Mouse (Mus musculus) limb, embryonic 14.5 days (tissue): ENCODE results near the gene Celsr1. TPM values are rescaled to one million over a fixed set of nuclear protein-coding genes. Genes with fewer than 3 reads are reported as not detected.
"Not testable (repeated sequence)": the region's sequence is repeated elsewhere in the genome, so short reads cannot be mapped to it uniquely, and the experiment has no call there.

Experiments
- ATAC-seq: fragments of 200-750 bp; cut with Nextera tagmentation; 2 replicates; pipeline ENCODE4 v1.8.0; 2017; ENCODE audit warnings: low read depth, moderate number of reproducible peaks, moderate TSS enrichment; ENCODE audit not compliant: low FRiP score
- DNase-seq: peaks from one replicate; pipeline ENCODE4 v3.0.0-alpha.2; 2015; ENCODE audit warnings: low spot score
- H3K27ac ChIP-seq: fragments of 300-500 bp; sonication (generic); replicated peaks from 2 replicates; pipeline ENCODE4 v1.5.1; 2014; ENCODE audit warnings: low read depth, mild to moderate bottlenecking, low read length, moderate library complexity, mixed read lengths
- H3K27me3 ChIP-seq: fragments of 300-500 bp; sonication (generic); 2 replicates; pipeline ENCODE4 v1.6.1; 2014; ENCODE audit warnings: low read length, mixed read lengths; ENCODE audit not compliant: control insufficient read depth, insufficient read depth
- H3K36me3 ChIP-seq: fragments of 300-500 bp; sonication (generic); 2 replicates; pipeline ENCODE4 v1.6.1; 2014; ENCODE audit warnings: mild to moderate bottlenecking, low read length, moderate library complexity, mixed read lengths; ENCODE audit not compliant: control insufficient read depth, insufficient read depth
- H3K4me1 ChIP-seq: fragments of 300-500 bp; sonication (generic); 2 replicates; pipeline ENCODE4 v1.6.1; 2014; ENCODE audit warnings: antibody characterized with exemption, low read length, mixed read lengths; ENCODE audit not compliant: control insufficient read depth, insufficient read depth
- H3K4me2 ChIP-seq: fragments of 300-500 bp; sonication (generic); replicated peaks from 2 replicates; pipeline ENCODE4 v1.6.1; 2014; ENCODE audit warnings: low read depth, mild to moderate bottlenecking, low read length, moderate library complexity; ENCODE audit not compliant: severe bottlenecking
- H3K4me3 ChIP-seq: fragments of 300-500 bp; sonication (generic); replicated peaks from 2 replicates; pipeline ENCODE4 v1.5.1; 2014; ENCODE audit warnings: low read length
- H3K9ac ChIP-seq: fragments of 300-500 bp; sonication (generic); 2 replicates; pipeline ENCODE4 v1.6.1; 2014; ENCODE audit warnings: mild to moderate bottlenecking, low read depth, low read length, moderate library complexity; ENCODE audit not compliant: severe bottlenecking
- H3K9me3 ChIP-seq: fragments of 300-500 bp; sonication (generic); 2 replicates; pipeline ENCODE4 v1.6.1; 2016; ENCODE audit warnings: low read length; ENCODE audit not compliant: control insufficient read depth
- POLR2A ChIP-seq: fragments of 200-500 bp; IDR thresholded peaks from 2 replicates; pipeline ENCODE4 v1.8.0; 2012; ENCODE audit warnings: inconsistent platforms, mild to moderate bottlenecking, moderate library complexity, borderline replicate concordance; ENCODE audit not compliant: insufficient read depth, insufficient read length; ENCODE audit errors: extremely low read depth
- WGBS: fragments of 180-500 bp; shearing (Covaris S2); extraction: QIAGEN DNeasy Blood & Tissue Kit; methylation state at CpG from one replicate; pipeline ENCODE4 v1.1.7; 2014; 5-methylcytosine and 5-hydroxymethylcytosine counted together
- polyA plus RNA-seq, 2 experiments: library from polyadenylated mRNA; depleted of rRNA in 1 of 2; stranded (reverse) in 1 of 2; unstranded in 1 of 2; fragments of >200 nt; fragmentation: Nextera tagmentation in 1 of 2; extraction: Ambion mirVana in 1 of 2; gene quantifications; 2 replicates each; pipeline versions ENCODE4 v1.2.1 to v1.2.3; 2012 to 2014

Gene Celsr1
- polyA plus RNA-seq, 2 experiments: 6.5 to 11.8 TPM

DNA sequence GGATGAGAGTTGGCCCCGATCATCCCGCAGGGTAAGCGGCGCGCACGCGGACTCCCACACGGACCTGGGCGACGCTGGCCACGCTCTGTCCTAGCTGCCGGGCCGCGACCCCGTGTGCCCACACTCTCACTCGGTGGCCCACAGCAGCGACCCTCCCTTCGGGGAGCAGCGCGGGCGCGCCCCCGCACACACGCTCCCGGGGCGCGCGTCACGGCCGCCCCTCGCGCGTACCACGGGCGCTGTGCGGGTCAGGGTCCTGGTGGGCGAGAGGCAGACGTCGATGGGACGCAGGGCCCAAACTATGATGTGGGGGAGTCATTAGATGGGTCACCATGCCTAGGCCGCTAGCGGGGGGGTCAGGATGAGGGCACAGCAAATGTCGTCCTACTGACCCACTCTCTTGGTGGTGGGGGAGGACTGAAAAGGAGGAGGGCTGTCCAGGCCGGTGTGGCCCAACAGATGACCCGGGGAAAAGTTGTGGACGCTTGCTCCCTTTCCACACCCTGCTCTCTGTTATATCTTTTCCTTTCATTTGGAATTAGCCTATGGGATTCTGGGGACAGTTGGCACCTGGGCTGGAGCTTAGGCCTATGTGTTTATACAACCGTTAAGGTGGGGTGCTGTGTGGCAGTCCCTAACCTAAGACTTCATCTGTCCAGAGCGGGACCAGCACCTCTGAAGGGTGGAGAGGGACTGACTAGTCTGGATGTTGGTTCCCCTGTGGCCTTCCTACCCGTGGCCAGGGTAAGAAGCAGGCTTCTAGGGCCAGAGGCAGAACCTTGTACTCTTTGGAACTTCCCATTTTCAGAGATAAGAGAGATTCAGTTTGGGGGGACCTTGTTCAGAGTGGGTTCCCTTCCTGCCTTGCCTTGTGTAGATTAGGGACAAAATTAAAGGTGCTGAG lies 25.6 kb upstream of the Celsr1 start:
- WGBS: 3% methylated on average over 21 of the region's 49 CpGs
- Histone ChIP-seq H3K27me3 (no peaks in the 10 kb centered on the region), H3K4me3 (peak overlapping the region; percentile 88), H3K4me2 (peak overlapping the region; percentile 82), H3K36me3 (no peaks in the 10 kb centered on the region), H3K27ac (peak overlapping the region; percentile 65), H3K4me1 (peaks cover 27% of the 10 kb centered on the region), H3K9me3 (no peaks in the 10 kb centered on the region), H3K9ac (peak overlapping the region; percentile 94)
- no peak for TF ChIP-seq POLR2A
- DNase-seq (no peak), ATAC-seq (peak; percentile 58)

DNA sequence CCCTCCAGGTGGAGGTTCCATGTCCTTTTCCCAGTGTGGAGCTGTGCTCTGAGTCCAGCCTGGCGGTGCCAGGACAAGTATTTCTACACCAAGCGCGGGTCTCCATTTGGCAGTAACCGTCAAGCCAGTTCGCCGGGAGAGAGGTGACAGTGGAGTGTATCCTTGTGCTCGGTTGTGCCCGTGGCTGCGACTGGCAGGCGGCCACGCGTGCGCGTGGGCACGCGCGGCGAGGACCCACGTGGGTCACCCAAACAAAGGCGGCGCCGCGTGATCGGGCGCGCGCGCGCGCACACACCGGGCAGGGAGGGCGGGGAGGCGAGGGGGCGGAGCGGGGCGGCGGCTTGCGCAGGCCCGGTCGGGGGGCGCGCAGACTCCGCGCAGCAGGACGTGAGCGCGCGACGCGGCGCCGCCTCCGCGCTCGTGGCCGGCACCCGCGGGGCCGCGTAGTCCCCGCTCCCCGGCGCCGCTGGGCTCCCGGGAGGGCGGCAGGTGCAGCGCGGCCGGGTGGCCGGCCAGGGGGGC lies 24.9 kb upstream of the Celsr1 start:
- Histone ChIP-seq H3K4me3 (peak overlapping the region; percentile 88), H3K4me2 (peak overlapping the region; percentile 82), H3K36me3 (no peaks in the 10 kb centered on the region), H3K9me3 (no peaks in the 10 kb centered on the region), H3K4me1 (peaks cover 27% of the 10 kb centered on the region), H3K27me3 (no peaks in the 10 kb centered on the region), H3K27ac (peak overlapping the region; percentile 65), H3K9ac (peak overlapping the region; percentile 94)
- DNase-seq (peak; percentile 79), ATAC-seq (peak; percentile 83)
- 0 out of 2 replicates have a peak, but pooled peaks have one; percentile 64 for TF ChIP-seq POLR2A
- WGBS: 0% methylated on average over 44 of the region's 70 CpGs

DNA sequence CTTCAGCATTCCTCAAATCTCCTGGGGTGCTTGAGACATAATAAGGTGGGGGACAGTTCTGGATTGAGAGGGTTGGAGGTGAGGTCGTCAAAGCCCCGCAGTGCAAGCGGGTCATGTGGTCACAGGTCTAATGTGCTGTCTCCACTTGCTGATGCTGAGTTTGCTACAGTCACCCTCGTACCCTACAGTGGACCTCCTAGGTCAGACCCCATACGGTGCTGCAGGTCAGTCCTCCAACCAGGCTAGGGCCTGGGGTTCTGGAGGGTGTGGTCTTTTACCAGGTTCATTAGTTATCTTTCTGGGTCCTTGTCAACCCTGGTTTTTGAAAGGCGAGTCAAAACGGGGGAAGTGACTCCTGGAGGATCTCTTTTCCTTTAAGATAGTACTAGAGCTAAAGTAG lies 24.3 kb upstream of the Celsr1 start:
- ATAC-seq (no peak), DNase-seq (no peak)
- no peak for TF ChIP-seq POLR2A
- WGBS: 6% methylated on average over 7 of the region's 7 CpGs
- H3K4me3 ChIP-seq: peak overlapping the region; percentile 88
- no peaks in the 10 kb centered on the region for H3K27me3 ChIP-seq
- peak overlapping the region; percentile 94 for H3K9ac ChIP-seq
- no peaks in the 10 kb centered on the region for H3K9me3 ChIP-seq
- no peaks in the 10 kb centered on the region for H3K36me3 ChIP-seq
- H3K4me1 ChIP-seq: peaks cover 27% of the 10 kb centered on the region
- H3K27ac ChIP-seq: no peak overlapping the region
- H3K4me2 ChIP-seq: peak overlapping the region; percentile 82

DNA sequence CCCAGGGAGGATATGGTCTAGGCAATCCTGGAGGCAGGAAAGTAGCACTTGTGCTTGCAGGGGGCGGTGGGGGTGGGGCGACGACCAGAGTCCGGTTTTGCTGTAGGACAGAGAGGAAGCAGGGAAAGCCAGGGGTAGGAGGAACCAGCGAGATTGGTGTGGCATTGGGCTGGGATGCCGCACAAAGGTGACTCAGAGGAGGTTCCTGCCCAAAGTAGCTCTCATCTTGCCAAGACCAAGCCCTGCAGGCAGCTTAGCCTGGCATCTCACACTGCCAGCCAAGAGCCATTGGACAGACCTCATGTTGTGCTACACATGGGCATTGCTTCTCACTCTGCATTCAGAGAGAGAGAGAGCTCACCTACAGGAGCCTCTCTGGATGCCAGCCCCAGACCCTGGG lies 23.8 kb upstream of the Celsr1 start, which contains the start of gene Gramd4:
Gene Gramd4, plus strand, starts transcription at position 283 of the 400 bp plus-strand sequence.
- H3K9me3 ChIP-seq: no peaks in the 10 kb centered on the region
- no peak for DNase-seq
- peaks cover 27% of the 10 kb centered on the region for H3K4me1 ChIP-seq
- no peak for TF ChIP-seq POLR2A
- H3K36me3 ChIP-seq: no peaks in the 10 kb centered on the region
- ATAC-seq: no peak
- 0 out of 2 replicates have a peak within 1 kb of the TSS, but pooled peaks have one; percentile 33 for H3K27ac ChIP-seq
- peak within 1 kb of the TSS; percentile 88 for H3K4me3 ChIP-seq
- peak within 1 kb of the TSS; percentile 82 for H3K4me2 ChIP-seq
- peak within 1 kb of the TSS; percentile 94 for H3K9ac ChIP-seq
- no peaks in the 10 kb centered on the region for H3K27me3 ChIP-seq
- whole genome bisulfite sequencing: 18% methylated on average over 6 of the region's 6 CpGs

DNA sequence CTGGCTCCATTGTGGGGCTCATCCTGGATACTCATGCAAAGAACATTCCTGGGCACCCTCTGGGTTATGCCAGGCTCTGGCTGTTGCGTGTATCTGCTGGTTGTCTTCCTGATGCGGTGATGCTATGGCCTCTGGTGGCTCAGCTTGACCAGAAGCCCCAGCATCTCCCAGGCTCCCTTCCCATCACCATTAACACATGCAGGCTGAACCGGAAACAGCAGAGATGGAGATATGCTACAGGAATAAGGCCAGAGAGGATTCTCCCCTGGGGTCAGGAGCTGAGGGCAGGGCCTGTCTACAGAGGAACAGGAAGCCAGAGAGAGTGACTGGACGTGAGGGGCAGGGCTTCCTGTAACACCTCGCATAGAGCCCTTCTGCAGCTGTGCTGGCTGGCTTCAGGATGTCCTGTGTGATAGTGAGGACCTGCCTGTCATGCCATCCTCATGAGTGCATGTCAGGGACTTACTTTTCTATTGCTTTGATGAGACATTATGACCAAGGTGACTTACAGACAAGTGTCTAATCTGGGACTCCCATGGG lies 22.7 kb upstream of the Celsr1 start:
- Histone ChIP-seq H3K4me1 (peaks cover 23% of the 10 kb centered on the region), H3K4me2 (no peak overlapping the region), H3K36me3 (no peaks in the 10 kb centered on the region), H3K9me3 (no peaks in the 10 kb centered on the region), H3K9ac (no peak overlapping the region), H3K27me3 (no peaks in the 10 kb centered on the region), H3K27ac (no peak overlapping the region), H3K4me3 (no peak overlapping the region)
- ATAC-seq: no peak
- 81% methylated on average over 5 of the region's 5 CpGs for WGBS
- TF ChIP-seq POLR2A: no peak
- DNase-seq: no peak

DNA sequence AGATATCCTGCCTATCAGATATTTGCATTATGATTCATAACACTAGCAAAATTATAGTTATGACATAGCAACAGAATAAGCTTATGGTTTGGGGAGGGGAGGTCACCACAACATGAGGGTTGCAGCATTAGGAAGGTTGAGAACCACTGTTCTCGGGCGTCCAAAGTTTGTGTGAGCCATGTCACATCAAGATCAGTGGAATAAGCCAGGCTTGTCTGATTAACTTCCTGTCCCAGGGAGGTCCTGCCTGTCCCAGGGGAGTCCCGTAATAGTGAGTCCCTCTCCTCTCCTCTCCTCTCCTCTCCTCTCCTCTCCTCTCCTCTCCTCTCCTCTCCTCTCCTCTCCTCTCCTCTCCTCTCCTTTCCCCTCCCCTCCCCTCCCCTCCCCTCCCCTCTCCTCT lies 21.3 kb upstream of the Celsr1 start:
- DNase-seq, H3K36me3 ChIP-seq, ATAC-seq, H3K9ac ChIP-seq, H3K9me3 ChIP-seq, H3K4me3 ChIP-seq, H3K4me1 ChIP-seq, H3K4me2 ChIP-seq, H3K27ac ChIP-seq, H3K27me3 ChIP-seq: not testable (repeated sequence)
- WGBS: 59% methylated on average over 3 of the region's 3 CpGs
